Mouse (Mus musculus): Measurements from ENCODE around the gene Aatk.

- TF ChIP-seq CTCF (IDR thresholded peaks at IDR 0.05; ENCODE audit: low read depth, low read length), result no peak
- no peak for TF ChIP-seq POLR2A (IDR thresholded peaks at IDR 0.05; ENCODE audit: insufficient read depth, low read length)
- no peak for TF ChIP-seq EP300 (IDR thresholded peaks at IDR 0.05; ENCODE audit: insufficient read depth, low read depth, low read length)
These were observed 41.3 kb downstream of the Aatk start for GRCm38 (mm10) chr11:120005434-120006317.
